Mouse (Mus musculus) layer of hippocampus, adult 6 months (tissue): ENCODE measurements around the gene Setd6. TPM values are rescaled to one million over a fixed set of nuclear protein-coding genes. Genes with fewer than 3 reads are reported as not detected.

ENCODE experiments used
- long read RNA-seq, 2 experiments: library from polyadenylated mRNA; unstranded; transcript quantifications; one replicate each; pipeline ENCODE4 v2.0.0; 2019 to 2020
- microRNA-seq: library from miRNA; unstranded; fragments of <30 nt; microRNA quantifications from one replicate; pipeline ENCODE4 v1.2.0, GENCODE M21; 2020
- polyA plus RNA-seq: library from polyadenylated mRNA; unstranded; fragments of <200 nt; fragmentation: Nextera tagmentation; gene quantifications from 2 replicates; pipeline ENCODE4 v1.2.3, GENCODE M21; 2021

Setd6 gene
- 12.7 and 14.4 TPM in 2 replicates for polyA plus RNA-seq
- long read RNA-seq, experiment 1, transcript Setd6-201 (7 exons, 1,707 nt), result major isoform, 10 of 30 reads
- long read RNA-seq, experiment 1, partial matches to known transcripts, result 3 of 30 reads
- long read RNA-seq, experiment 1, other reads (novel, unspliced or antisense), result 17 of 30 reads
- long read RNA-seq, experiment 2, transcript Setd6-201 (7 exons, 1,707 nt), result major isoform, 29 of 61 reads
- long read RNA-seq, experiment 2, partial matches to known transcripts, result 5 of 61 reads
- long read RNA-seq, experiment 2, other reads (novel, unspliced or antisense), result 24 of 61 reads

GRCm38 (mm10) chr8:95715676-95716531 is at the start of gene Setd6:
TSS of gene Setd6 (plus strand) at chr8:95715881.

GRCm38 (mm10) chr8:95676631-95677030 is 39.0 kb upstream of the Setd6 start, which contains the start of gene Ndrg4:
TSS of gene Ndrg4 (plus strand) at chr8:95676980.

Small RNA genes lying within 50 kb of the gene (microRNA-seq; reads per million reads assigned to microRNA genes)
- gene Mir7073, result 3.4 reads per million, percentile 11 among the genes with 10 or more reads in this experiment

Other genes starting within 250 kb of the Setd6 start
- gene Csnk2a2, start 225.8 kb upstream of the Setd6 start, polyA plus RNA-seq, result 4.3 and 6.1 TPM in 2 replicates
- 5.5 and 11.5 TPM in 2 replicates for gene Ccdc113, start 181.8 kb upstream of the Setd6 start, polyA plus RNA-seq
- gene Prss54, start 139.5 kb upstream of the Setd6 start, polyA plus RNA-seq, result not detected in 2 replicates
- gene Gins3, start 82.4 kb upstream of the Setd6 start, polyA plus RNA-seq, result 2.4 and 3.4 TPM in 2 replicates
- gene Ndrg4, start 38.9 kb upstream of the Setd6 start, polyA plus RNA-seq, result 790 and 878 TPM in 2 replicates
- gene Cnot1, start 91.6 kb downstream of the Setd6 start, polyA plus RNA-seq, result 13.8 and 16.4 TPM in 2 replicates
- gene Sap18b, start 109.5 kb downstream of the Setd6 start, polyA plus RNA-seq, result 315 and 331 TPM in 2 replicates
- gene Slc38a7, start 137.7 kb downstream of the Setd6 start, polyA plus RNA-seq, result 17.6 and 20.5 TPM in 2 replicates
- 158 and 169 TPM in 2 replicates for gene Got2, start 172.7 kb downstream of the Setd6 start, polyA plus RNA-seq